Mouse (Mus musculus): ENCODE results near the gene Fam83d.
"Not testable (repeated sequence)": the region's sequence is repeated elsewhere in the genome, so short reads cannot be mapped to it uniquely, and the experiment has no call there.

Gene Fam83d

GRCm38 (mm10) chr2:158767742-158768339 lies at the start of gene Fam83d:
TSS of gene Fam83d (plus strand) at chr2:158768093.
- peak; percentile 76 for DNase-seq

GRCm38 (mm10) chr2:158718816-158719549 lies 48.9 kb upstream of the Fam83d start:
- no peak for DNase-seq

GRCm38 (mm10) chr2:158720715-158721370 lies 47.0 kb upstream of the Fam83d start:
- DNase-seq, result no peak

- no peak for DNase-seq
Measured at GRCm38 (mm10) chr2:158721481-158721880, 46.4 kb upstream of the Fam83d start.

GRCm38 (mm10) chr2:158722135-158722534 lies 45.8 kb upstream of the Fam83d start:
- no peak for DNase-seq

- no peak for DNase-seq
Measured at GRCm38 (mm10) chr2:158722991-158723551, 44.8 kb upstream of the Fam83d start.

GRCm38 (mm10) chr2:158723806-158724205 lies 44.1 kb upstream of the Fam83d start:
- DNase-seq, result no peak

GRCm38 (mm10) chr2:158726252-158726651 lies 41.6 kb upstream of the Fam83d start:
- DNase-seq, result no peak

- DNase-seq, result no peak
Measured at GRCm38 (mm10) chr2:158728061-158728815, 39.7 kb upstream of the Fam83d start.

- DNase-seq, result no peak
Measured at GRCm38 (mm10) chr2:158730896-158731295, 37.0 kb upstream of the Fam83d start.

GRCm38 (mm10) chr2:158732521-158732920 lies 35.4 kb upstream of the Fam83d start:
- no peak for DNase-seq

- DNase-seq, result no peak
Measured at GRCm38 (mm10) chr2:158733136-158733535, 34.8 kb upstream of the Fam83d start.

- no peak for DNase-seq
Measured at GRCm38 (mm10) chr2:158733914-158734313, 34.0 kb upstream of the Fam83d start.

GRCm38 (mm10) chr2:158734500-158735152 lies 33.3 kb upstream of the Fam83d start:
- DNase-seq, result no peak

GRCm38 (mm10) chr2:158735340-158735739 lies 32.6 kb upstream of the Fam83d start:
- no peak for DNase-seq

- not testable (repeated sequence) for DNase-seq
Measured at GRCm38 (mm10) chr2:158736247-158736646, 31.6 kb upstream of the Fam83d start.

- DNase-seq, result no peak
Measured at GRCm38 (mm10) chr2:158738591-158738990, 29.3 kb upstream of the Fam83d start.

GRCm38 (mm10) chr2:158739113-158739512 lies 28.8 kb upstream of the Fam83d start:
- no peak for DNase-seq

GRCm38 (mm10) chr2:158741011-158741501 lies 26.8 kb upstream of the Fam83d start:
- no peak for DNase-seq

GRCm38 (mm10) chr2:158742431-158742830 lies 25.5 kb upstream of the Fam83d start:
- no peak for DNase-seq

- DNase-seq, result no peak
Measured at GRCm38 (mm10) chr2:158743518-158744141, 24.3 kb upstream of the Fam83d start.

- no peak for DNase-seq
Measured at GRCm38 (mm10) chr2:158745049-158745482, 22.8 kb upstream of the Fam83d start.

Data from cerebellum, adult 9-11 months (tissue).